Mouse (Mus musculus) cerebellum, adult 2 months (tissue): ENCODE data around the gene 6430548M08Rik. TPM values are rescaled to one million over a fixed set of nuclear protein-coding genes. Genes with fewer than 3 reads are reported as not detected.

Experiments
- DNase-seq, 2 experiments: peaks; one replicate each; pipeline ENCODE4 v3.0.0; 2021
- H3K27ac ChIP-seq: fragments of 200-500 bp; 2 replicates; pipeline ENCODE4 v1.5.1; 2012; ENCODE audit warnings: low read length, control low read depth, inconsistent platforms; ENCODE audit not compliant: insufficient read depth
- H3K27me3 ChIP-seq: fragments of 200-500 bp; 2 replicates; pipeline ENCODE4 v1.6.1; 2012; ENCODE audit warnings: inconsistent platforms, mild to moderate bottlenecking, low read length, moderate library complexity; ENCODE audit not compliant: control insufficient read depth, insufficient read depth
- H3K4me1 ChIP-seq: fragments of 200-500 bp; 2 replicates; pipeline ENCODE4 v1.6.1; 2011; ENCODE audit warnings: low read length; ENCODE audit not compliant: control insufficient read depth, insufficient read depth
- H3K4me3 ChIP-seq: fragments of 200-500 bp; replicated peaks from 2 replicates; pipeline ENCODE3; 2011; ENCODE audit warnings: mild to moderate bottlenecking, low read depth, low read length, control low read depth; ENCODE audit not compliant: insufficient read depth
- CTCF ChIP-seq: fragments of 200-500 bp; IDR thresholded peaks from 2 replicates; pipeline ENCODE4 v1.5.1; 2011; ENCODE audit warnings: low read depth, mild to moderate bottlenecking, control low read depth, low read length, moderate library complexity, borderline replicate concordance; ENCODE audit not compliant: insufficient read depth
- POLR2A ChIP-seq: fragments of 200-500 bp; IDR thresholded peaks from 2 replicates; pipeline ENCODE4 v1.6.1; 2011; ENCODE audit warnings: low read length, control low read depth, borderline replicate concordance; ENCODE audit not compliant: insufficient read depth
- WGBS: fragments of 180-500 bp; shearing (Covaris S2); methylation state at CpG from one replicate; pipeline ENCODE4 v1.1.7; 2018; 5-methylcytosine and 5-hydroxymethylcytosine counted together
- polyA plus RNA-seq: library from polyadenylated mRNA; depleted of rRNA; stranded (reverse); fragments of >200 nt; gene quantifications from 2 replicates; pipeline ENCODE4 v1.2.3, GENCODE M21; 2012

The 6430548M08Rik gene
- polyA plus RNA-seq, 1 experiment, result 175 TPM

GRCm38 (mm10) chr8:120094801-120095200 lies 19.2 kb upstream of the 6430548M08Rik start:
- DNase-seq, result no peak
- H3K4me1 ChIP-seq, result peaks cover 43% of the 10 kb centered on the region
- no peak overlapping the region for H3K27ac ChIP-seq
- H3K27me3 ChIP-seq, result no peaks in the 10 kb centered on the region
- TF ChIP-seq CTCF, result no peak
- TF ChIP-seq POLR2A, result no peak
- no peak overlapping the region for H3K4me3 ChIP-seq
- 73% methylated on average over 10 of the region's 10 CpGs for WGBS

GRCm38 (mm10) chr8:120096486-120096885 lies 17.5 kb upstream of the 6430548M08Rik start:
- peaks cover 29% of the 10 kb centered on the region for H3K4me1 ChIP-seq
- no peak overlapping the region for H3K27ac ChIP-seq
- TF ChIP-seq CTCF, result no peak
- no peak for TF ChIP-seq POLR2A
- no peaks in the 10 kb centered on the region for H3K27me3 ChIP-seq
- WGBS, result 84% methylated on average over 2 of the region's 2 CpGs
- DNase-seq, result no peak
- no peak overlapping the region for H3K4me3 ChIP-seq

- Histone ChIP-seq H3K27me3 (no peaks in the 10 kb centered on the region), H3K4me3 (peak overlapping the region; percentile 94), H3K27ac (peak overlapping the region; percentile 89; the same call in 1 of the 2 replicates), H3K4me1 (peaks cover 11% of the 10 kb centered on the region)
- WGBS, result 3% methylated on average over 25 of the region's 25 CpGs
- DNase-seq, result no peak
- TF ChIP-seq POLR2A, result no peak
- no peak for TF ChIP-seq CTCF
These were observed 13.4 kb upstream of the 6430548M08Rik start for GRCm38 (mm10) chr8:120100388-120101067.

- peak; percentile 69; the same call in 1 of the 2 replicates for TF ChIP-seq POLR2A
- TF ChIP-seq CTCF, result no peak
- Histone ChIP-seq H3K27me3 (no peaks in the 10 kb centered on the region), H3K27ac (peak within 1 kb of the TSS; percentile 89), H3K4me1 (peaks cover 3% of the 10 kb centered on the region; the same call in 1 of the 2 replicates), H3K4me3 (peak within 1 kb of the TSS; percentile 94)
- WGBS, result under 1% methylated on average over 88 of the region's 88 CpGs
- DNase-seq, result peak; percentile 83 to 87
These were observed 12.6 kb upstream of the 6430548M08Rik start, which contains the start of gene Zdhhc7 for GRCm38 (mm10) chr8:120101068-120101972. Gene Zdhhc7 (minus strand): TSS chr8:120101482.

- DNase-seq, result no peak
- H3K27ac ChIP-seq, result no peak overlapping the region
These were observed 10.0 kb upstream of the 6430548M08Rik start for GRCm38 (mm10) chr8:120103916-120104315.

GRCm38 (mm10) chr8:120104721-120105272 lies 9.2 kb upstream of the 6430548M08Rik start:
- no peak for TF ChIP-seq CTCF
- TF ChIP-seq POLR2A, result no peak
- Histone ChIP-seq H3K4me1 (no peaks in the 10 kb centered on the region; the same call in 1 of the 2 replicates), H3K27ac (no peak overlapping the region), H3K27me3 (no peaks in the 10 kb centered on the region), H3K4me3 (no peak overlapping the region)
- no peak for DNase-seq
- 59% methylated on average over 9 of the region's 9 CpGs for WGBS

More at GRCm38 (mm10) chr8:120103916-120104315, 10.0 kb upstream of the 6430548M08Rik start:
- no peaks in the 10 kb centered on the region for H3K27me3 ChIP-seq
- H3K4me1 ChIP-seq, result no peaks in the 10 kb centered on the region; the same call in 1 of the 2 replicates
- no peak overlapping the region for H3K4me3 ChIP-seq
- TF ChIP-seq POLR2A (no peak), CTCF (no peak)
- 75% methylated on average over 9 of the region's 9 CpGs for WGBS

- Histone ChIP-seq H3K27me3 (no peaks in the 10 kb centered on the region), H3K27ac (no peak overlapping the region), H3K4me3 (no peak overlapping the region), H3K4me1 (no peaks in the 10 kb centered on the region)
- DNase-seq, result no peak
- WGBS, result 64% methylated on average over 3 of the region's 3 CpGs
- TF ChIP-seq POLR2A, result no peak
- TF ChIP-seq CTCF, result no peak
These were observed 4.8 kb upstream of the 6430548M08Rik start for GRCm38 (mm10) chr8:120109149-120109548.
